Mouse (Mus musculus) thymus, postnatal 0 days (tissue): ENCODE data around the gene Meox1. TPM values are rescaled to one million over a fixed set of nuclear protein-coding genes. Genes with fewer than 3 reads are reported as not detected.

Experiments used
- DNase-seq: peaks from one replicate; pipeline ENCODE4 v3.0.0-alpha.2; 2015; ENCODE audit warnings: low spot score
- polyA plus RNA-seq: library from polyadenylated mRNA; unstranded; fragments of >200 nt; fragmentation: Nextera tagmentation; extraction: Ambion mirVana; gene quantifications from 2 replicates; pipeline ENCODE4 v1.2.1, GENCODE M21; 2015

The Meox1 gene
- polyA plus RNA-seq, 1 experiment from 2014 or later: 2.8 TPM

DNA sequence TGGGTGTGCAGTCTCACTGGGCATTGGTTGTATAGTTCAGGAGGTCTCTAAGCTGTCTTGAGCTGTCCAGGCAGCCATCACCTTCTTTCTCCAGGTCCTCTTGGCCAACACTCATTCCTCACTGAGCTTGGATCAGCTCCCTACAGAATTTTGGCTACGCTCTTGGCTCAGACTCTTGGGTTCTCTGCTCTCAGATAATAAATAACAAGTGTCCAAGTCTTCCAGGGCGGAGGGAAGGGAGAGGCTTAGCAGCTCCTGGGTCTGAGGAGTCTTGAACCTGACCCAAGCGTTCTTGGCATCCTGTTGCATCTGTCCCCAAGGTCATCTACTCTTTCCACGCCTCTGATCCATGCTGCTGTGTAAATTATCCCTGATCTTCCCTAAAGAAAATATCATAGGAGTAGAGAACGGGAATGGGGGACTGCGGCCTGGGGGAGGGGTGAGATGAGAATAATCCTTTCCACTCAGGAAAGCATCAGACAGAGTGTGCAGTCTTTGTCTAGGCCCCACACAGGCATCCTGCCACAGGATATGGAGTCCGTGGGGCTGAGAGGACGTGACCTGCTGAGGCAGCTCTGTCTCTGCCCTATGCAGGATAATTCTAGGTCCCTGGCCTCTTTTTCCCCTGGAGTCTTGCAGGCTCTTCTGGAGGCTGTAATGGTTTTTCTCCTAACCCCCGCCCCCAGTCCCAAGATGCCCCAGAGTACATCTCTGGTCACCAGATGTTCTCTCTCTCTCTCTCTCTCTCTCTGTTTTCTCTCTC lies 38.0 kb downstream of the Meox1 start:
- no peak for DNase-seq

- no peak for DNase-seq
These were observed 43.1 kb downstream of the Meox1 start for GRCm38 (mm10) chr11:101851042-101851441.

- DNase-seq: no peak
These were observed 44.9 kb downstream of the Meox1 start for GRCm38 (mm10) chr11:101849286-101849685.

- no peak for DNase-seq
These were observed 46.7 kb downstream of the Meox1 start for GRCm38 (mm10) chr11:101847509-101847908.

DNA sequence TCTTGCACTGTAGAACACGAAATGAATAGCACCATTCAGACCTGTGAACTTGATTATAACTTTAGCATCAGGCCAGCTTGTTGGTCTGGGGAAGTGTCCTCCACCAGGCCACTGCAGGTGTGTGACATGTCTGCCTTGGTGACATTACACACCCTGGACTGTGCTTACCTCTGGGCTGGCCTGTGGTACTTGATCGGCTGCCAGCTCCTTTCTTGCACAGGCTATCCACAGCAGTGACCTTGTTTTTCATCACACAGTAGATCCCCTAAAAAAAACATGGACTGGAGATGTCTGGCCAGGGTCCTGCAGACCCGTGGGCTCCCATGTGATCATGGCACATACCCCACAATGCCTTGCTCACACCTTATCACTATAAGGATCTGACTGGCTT lies 51.4 kb downstream of the Meox1 start:
- no peak for DNase-seq

- no peak for DNase-seq
These were observed 52.0 kb downstream of the Meox1 start for GRCm38 (mm10) chr11:101841998-101842772.

GRCm38 (mm10) chr11:101840405-101840804 lies 53.8 kb downstream of the Meox1 start:
- no peak for DNase-seq

- DNase-seq: no peak
These were observed 54.7 kb downstream of the Meox1 start for GRCm38 (mm10) chr11:101839426-101839825.

- no peak for DNase-seq
These were observed 62.2 kb downstream of the Meox1 start for GRCm38 (mm10) chr11:101832001-101832400.

DNA sequence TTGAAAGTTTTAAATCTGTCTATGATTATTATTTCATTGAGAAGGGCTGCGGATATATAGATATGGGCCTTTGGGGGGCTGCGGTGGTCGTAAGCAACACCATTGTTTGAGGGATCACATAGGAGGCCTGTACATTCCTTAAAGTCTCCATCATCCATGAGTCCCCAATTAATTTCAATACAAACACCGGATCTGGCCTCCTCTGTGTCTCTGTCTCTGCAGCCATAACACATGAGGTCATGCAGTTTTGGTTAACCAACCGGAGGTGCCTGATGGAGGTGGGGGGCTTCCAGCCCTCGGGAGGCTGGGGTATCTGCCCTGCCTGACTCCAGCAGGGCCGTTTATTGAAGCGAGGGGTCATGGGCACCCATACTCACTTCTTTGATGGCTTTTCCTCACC lies 63.6 kb downstream of the Meox1 start:
- DNase-seq: no peak

- no peak for DNase-seq
These were observed 64.1 kb downstream of the Meox1 start for GRCm38 (mm10) chr11:101830112-101830511.

GRCm38 (mm10) chr11:101828718-101829117 lies 65.5 kb downstream of the Meox1 start:
- no peak for DNase-seq

Other genes with a start within 250 kb of the Meox1 start
- 3.0 and 3.1 TPM in 2 replicates for gene Arl4d, start 228.8 kb downstream of the Meox1 start, polyA plus RNA-seq
- 42.9 and 53.5 TPM in 2 replicates for gene Dhx8, start 161.5 kb downstream of the Meox1 start, polyA plus RNA-seq
- gene Etv4, start 109.0 kb downstream of the Meox1 start, polyA plus RNA-seq: 1.5 and 2.0 TPM in 2 replicates
- gene Sost, start 72.6 kb upstream of the Meox1 start, polyA plus RNA-seq: 0.08 and 0.66 TPM in 2 replicates
- not detected in 2 replicates for gene Cfap97d1, start 89.9 kb upstream of the Meox1 start, polyA plus RNA-seq
- gene Dusp3, start 92.6 kb upstream of the Meox1 start, polyA plus RNA-seq: 5.6 and 5.8 TPM in 2 replicates
- gene Mpp3, start 134.1 kb upstream of the Meox1 start, polyA plus RNA-seq: 0.34 and 0.41 TPM in 2 replicates
- 7.4 and 8.0 TPM in 2 replicates for gene Cd300lg, start 147.1 kb upstream of the Meox1 start, polyA plus RNA-seq
- 1.5 and 1.9 TPM in 2 replicates for gene Mpp2, start 194.1 kb upstream of the Meox1 start, polyA plus RNA-seq
- 3.7 and 4.4 TPM in 2 replicates for gene Ppy, start 206.9 kb upstream of the Meox1 start, polyA plus RNA-seq
- 10.9 and 12.2 TPM in 2 replicates for gene Pyy, start 213.5 kb upstream of the Meox1 start, polyA plus RNA-seq